Mouse (Mus musculus) bone marrow, adult 2 months (tissue): ENCODE measurements around the gene Phactr2. TPM values are rescaled to one million over a fixed set of nuclear protein-coding genes. Genes with fewer than 3 reads are reported as not detected.
"Not testable (repeated sequence)": the region's sequence is repeated elsewhere in the genome, so short reads cannot be mapped to it uniquely, and the experiment has no call there.

Source experiments
- H3K27ac ChIP-seq: fragments of 200-500 bp; 2 replicates; pipeline ENCODE4 v1.5.1; 2012; ENCODE audit warnings: low read depth, mild to moderate bottlenecking, control low read depth, inconsistent platforms, low read length; ENCODE audit not compliant: control insufficient read depth, poor library complexity, insufficient read depth
- H3K4me1 ChIP-seq: fragments of 200-500 bp; 2 replicates; pipeline ENCODE4 v1.6.1; 2011; ENCODE audit warnings: low read length; ENCODE audit not compliant: control insufficient read depth, insufficient read depth
- H3K4me3 ChIP-seq: fragments of 200-500 bp; replicated peaks from 2 replicates; pipeline ENCODE3; 2011; ENCODE audit warnings: mild to moderate bottlenecking, low read depth, low read length, control low read depth; ENCODE audit not compliant: control insufficient read depth
- CTCF ChIP-seq: fragments of 200-500 bp; IDR thresholded peaks from 2 replicates; pipeline ENCODE4 v1.5.1; 2011; ENCODE audit warnings: low read length, control low read depth; ENCODE audit not compliant: control insufficient read depth, insufficient read depth
- POLR2A ChIP-seq: fragments of 200-500 bp; IDR thresholded peaks from 2 replicates; pipeline ENCODE4 v1.6.1; 2011; ENCODE audit warnings: low read depth, mild to moderate bottlenecking, control low read depth, low read length, borderline replicate concordance; ENCODE audit not compliant: control insufficient read depth
- WGBS: fragments of 180-500 bp; shearing (Covaris S2); methylation state at CpG from one replicate; pipeline ENCODE4 v1.1.7; 2018; 5-methylcytosine and 5-hydroxymethylcytosine counted together
- polyA plus RNA-seq: library from polyadenylated mRNA; stranded (reverse); fragments of >200 nt; gene quantifications from 2 replicates; pipeline ENCODE4 v1.2.4, GENCODE M21; 2011; ENCODE audit warnings: low replicate concordance; ENCODE audit not compliant: missing spikeins, insufficient read depth, insufficient read length

Gene Phactr2
- polyA plus RNA-seq, 1 experiment = 12.8 TPM

GRCm38 (mm10) chr10:13493978-13494686 lies 19.9 kb upstream of the Phactr2 start:
- 88% methylated on average over 9 of the region's 9 CpGs for WGBS
- TF ChIP-seq POLR2A (no peak), CTCF (no peak)
- Histone ChIP-seq H3K27ac (no peak overlapping the region), H3K4me1 (no peaks in the 10 kb centered on the region; the same call in 1 of the 2 replicates), H3K4me3 (no peak overlapping the region)

DNA sequence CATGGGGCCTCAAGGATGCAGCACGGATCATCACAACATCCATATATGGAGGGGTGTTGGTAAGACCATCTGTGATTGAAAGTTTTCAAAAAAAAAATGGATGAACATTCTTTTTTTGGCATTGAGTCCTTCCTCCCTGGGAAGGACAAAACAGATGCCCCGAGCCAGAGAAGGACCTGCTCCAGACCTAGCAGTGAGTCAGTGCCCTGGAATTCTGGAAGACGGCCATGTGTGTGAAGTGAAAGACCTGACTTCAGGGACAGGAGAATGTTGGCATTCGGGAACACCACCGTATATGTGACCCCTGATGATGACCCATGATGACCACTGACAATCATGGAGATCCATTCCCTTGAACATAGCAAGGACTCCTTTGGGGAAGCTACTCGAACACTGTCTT lies 15.5 kb upstream of the Phactr2 start:
- WGBS = 81% methylated on average over 6 of the region's 6 CpGs
- H3K27ac ChIP-seq = no peak overlapping the region
- TF ChIP-seq CTCF (no peak), POLR2A (no peak)
- no peak overlapping the region for H3K4me3 ChIP-seq
- H3K4me1 ChIP-seq = no peaks in the 10 kb centered on the region

GRCm38 (mm10) chr10:13485958-13486357 lies 11.7 kb upstream of the Phactr2 start:
- H3K4me3 ChIP-seq = no peak overlapping the region
- no peak for TF ChIP-seq CTCF
- no peak for TF ChIP-seq POLR2A
- H3K4me1 ChIP-seq = no peaks in the 10 kb centered on the region
- WGBS = 80% methylated on average over 4 of the region's 4 CpGs
- H3K27ac ChIP-seq = no peak overlapping the region

DNA sequence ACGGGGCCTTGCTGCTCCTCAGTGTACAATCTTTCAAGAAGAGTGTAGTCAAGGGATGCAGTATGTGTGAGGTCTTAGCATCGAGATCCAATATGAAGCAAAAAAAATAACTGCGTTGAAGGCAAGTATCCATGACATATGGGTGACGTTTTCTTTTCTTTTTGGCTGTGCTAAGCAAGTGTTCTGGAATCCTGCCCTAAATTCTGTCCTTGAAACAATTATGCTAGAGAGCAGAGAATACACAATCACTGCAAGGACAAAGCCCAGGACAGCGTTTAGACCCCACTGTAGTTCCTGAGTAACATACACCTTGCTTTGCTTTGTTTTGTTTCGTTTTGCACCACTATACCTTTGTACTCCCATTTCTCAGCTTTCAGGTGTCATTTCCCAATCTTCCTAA lies 5.1 kb upstream of the Phactr2 start:
- no peak for TF ChIP-seq CTCF
- 77% methylated on average over 6 of the region's 6 CpGs for WGBS
- H3K4me3 ChIP-seq = no peak overlapping the region
- no peak overlapping the region for H3K27ac ChIP-seq
- no peaks in the 10 kb centered on the region; the same call in 1 of the 2 replicates for H3K4me1 ChIP-seq

DNA sequence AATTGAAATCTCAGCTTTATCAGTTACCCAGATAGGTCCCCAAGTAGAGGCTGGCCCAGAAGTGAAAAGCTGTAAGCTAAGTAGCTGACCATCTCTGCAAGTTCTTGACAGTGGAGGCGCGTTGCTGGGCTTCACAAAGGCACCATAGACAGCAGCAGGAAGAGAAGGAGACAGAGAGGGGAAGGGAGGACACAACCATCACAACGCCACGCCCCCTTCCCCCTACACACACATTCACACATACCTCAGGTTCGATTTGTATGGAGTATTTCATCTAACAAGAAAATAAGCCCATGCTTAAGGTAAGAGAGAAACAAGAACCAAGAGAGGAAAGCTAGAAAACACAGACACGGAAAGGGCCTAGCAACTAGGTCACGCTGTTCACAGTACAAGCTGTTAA lies 909 bp upstream of the Phactr2 start:
- 51% methylated on average over 7 of the region's 7 CpGs for WGBS
- Histone ChIP-seq H3K4me1 (peaks cover 3% of the 10 kb centered on the region), H3K27ac (no peak overlapping the region), H3K4me3 (no peak overlapping the region)
- TF ChIP-seq CTCF (no peak), POLR2A (no peak)

- no peak for TF ChIP-seq CTCF
- no peak for TF ChIP-seq POLR2A
- Histone ChIP-seq H3K4me1 (peaks cover 5% of the 10 kb centered on the region), H3K27ac (peak overlapping the region; percentile 55; the same call in 1 of the 2 replicates), H3K4me3 (peak overlapping the region; percentile 63)
- WGBS = 7% methylated on average over 10 of the region's 10 CpGs
Measured at GRCm38 (mm10) chr10:13474568-13474955, 350 bp upstream of the Phactr2 start.

DNA sequence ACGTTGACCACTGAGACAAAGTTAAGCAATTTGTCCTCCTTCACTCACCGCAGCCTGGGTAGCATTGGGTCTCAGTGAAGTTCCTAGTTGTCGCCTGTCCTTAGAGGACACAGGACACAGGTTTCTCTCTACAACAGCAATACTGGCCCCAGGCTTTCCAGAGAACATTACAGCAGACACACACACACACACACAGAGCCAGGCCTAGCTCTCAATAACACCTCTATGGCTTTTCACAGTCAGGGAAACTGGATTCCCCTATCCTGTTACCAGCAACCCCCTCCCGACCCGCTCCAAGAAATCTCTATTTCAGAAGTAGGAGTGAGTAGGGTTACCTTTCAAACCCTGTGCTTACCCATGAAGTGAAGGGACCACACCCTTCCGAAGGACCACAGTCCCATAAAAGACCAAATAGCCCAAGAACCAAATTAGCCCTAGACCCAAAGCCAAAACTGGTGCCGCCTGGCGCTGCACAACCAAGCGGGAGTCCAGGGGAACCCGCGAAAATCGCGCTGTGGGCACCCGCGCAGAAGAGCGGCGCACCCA lies 852 bp downstream of the Phactr2 start:
- peaks cover 11% of the 10 kb centered on the region for H3K4me1 ChIP-seq
- WGBS = 8% methylated on average over 17 of the region's 17 CpGs
- H3K4me3 ChIP-seq = peak overlapping the region; percentile 63
- H3K27ac ChIP-seq = no peak overlapping the region; the same call in 1 of the 2 replicates
- no peak for TF ChIP-seq CTCF
- TF ChIP-seq POLR2A = no peak

DNA sequence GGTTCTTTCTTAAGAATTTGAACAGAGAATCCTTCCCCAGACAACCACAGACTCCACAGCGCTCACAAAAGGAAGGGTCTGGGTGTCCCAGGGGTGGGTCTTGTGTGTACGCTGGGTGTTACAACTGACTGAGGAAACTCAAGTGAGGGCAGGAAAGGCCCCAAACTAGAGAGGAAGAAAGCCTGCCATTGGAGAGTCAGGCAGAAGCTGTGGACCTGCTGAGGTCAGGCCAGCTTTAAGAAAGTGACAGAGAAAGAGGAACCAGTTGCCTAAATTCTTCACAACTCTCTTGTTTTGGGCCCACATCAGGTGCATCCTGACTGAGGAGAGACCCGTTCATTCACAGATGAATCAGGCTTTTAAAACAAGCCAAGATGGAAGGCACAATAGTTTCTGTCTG lies 4.0 kb downstream of the Phactr2 start:
- Histone ChIP-seq H3K27ac (peak overlapping the region; percentile 2; the same call in 1 of the 2 replicates), H3K4me3 (no peak overlapping the region), H3K4me1 (peaks cover 13% of the 10 kb centered on the region)
- 17% methylated on average over 3 of the region's 3 CpGs for WGBS
- no peak for TF ChIP-seq CTCF
- no peak for TF ChIP-seq POLR2A

DNA sequence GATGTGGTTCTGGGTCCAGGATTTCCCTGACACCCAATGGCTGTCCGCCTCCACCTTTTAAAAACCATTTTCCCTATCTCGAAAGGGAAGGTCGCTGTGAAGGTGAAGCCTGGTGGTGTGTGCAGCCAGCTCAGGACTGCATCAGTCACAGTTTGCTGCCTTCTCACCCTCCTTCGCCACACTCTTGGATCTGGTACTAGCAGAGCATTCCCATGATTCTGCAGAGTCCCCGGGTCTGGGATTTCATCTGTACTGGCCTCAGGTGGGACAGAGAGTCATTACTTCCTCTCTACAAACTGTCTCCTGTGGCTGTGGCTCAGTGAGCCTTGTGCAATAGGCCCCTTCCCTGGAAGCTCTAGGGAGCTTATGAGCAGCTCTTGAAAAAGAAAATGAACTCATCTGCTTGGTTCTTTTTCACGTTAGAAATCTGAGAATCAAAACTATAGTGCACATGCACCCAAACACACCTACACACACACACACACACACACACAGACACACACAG lies 6.1 kb downstream of the Phactr2 start:
- 50% methylated on average over 6 of the region's 6 CpGs for WGBS

DNA sequence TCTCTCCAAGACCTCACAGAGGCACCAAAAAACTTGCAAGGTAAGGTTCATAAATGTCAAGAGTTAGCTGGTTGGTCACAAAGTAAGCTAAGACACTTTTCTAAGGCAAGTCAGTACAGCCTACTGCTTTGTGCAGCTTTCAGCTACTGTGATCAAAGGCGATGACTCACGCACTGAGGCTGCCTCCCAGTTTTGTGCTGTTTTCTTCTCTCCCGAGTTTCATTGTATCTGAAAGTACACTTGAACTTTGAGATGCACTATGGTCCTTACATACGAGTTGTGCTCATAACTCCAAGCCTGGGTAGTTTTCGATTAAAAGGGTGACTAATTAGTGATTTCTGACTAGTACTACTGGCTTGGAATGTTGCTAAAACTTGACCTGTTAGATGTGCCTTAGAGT lies 7.3 kb downstream of the Phactr2 start:
- Histone ChIP-seq H3K4me3 (no peak overlapping the region), H3K4me1 (peaks cover 12% of the 10 kb centered on the region), H3K27ac (no peak overlapping the region)
- WGBS = 57% methylated on average over 5 of the region's 5 CpGs
- TF ChIP-seq CTCF = no peak
- no peak for TF ChIP-seq POLR2A

More for the DNA sequence above, 6.1 kb downstream of the Phactr2 start:
- not testable (repeated sequence) for H3K27ac ChIP-seq, H3K4me3 ChIP-seq
- H3K4me1 ChIP-seq = peaks cover 12% of the 10 kb centered on the region

- not testable (repeated sequence) for H3K4me3 ChIP-seq, H3K27ac ChIP-seq, H3K4me1 ChIP-seq
- WGBS = 69% methylated on average over 3 of the region's 3 CpGs
Measured at GRCm38 (mm10) chr10:13464295-13464694, 9.9 kb downstream of the Phactr2 start.
